ENCODE assay signal across 8 mouse cellular contexts in the genomic region with DNA sequence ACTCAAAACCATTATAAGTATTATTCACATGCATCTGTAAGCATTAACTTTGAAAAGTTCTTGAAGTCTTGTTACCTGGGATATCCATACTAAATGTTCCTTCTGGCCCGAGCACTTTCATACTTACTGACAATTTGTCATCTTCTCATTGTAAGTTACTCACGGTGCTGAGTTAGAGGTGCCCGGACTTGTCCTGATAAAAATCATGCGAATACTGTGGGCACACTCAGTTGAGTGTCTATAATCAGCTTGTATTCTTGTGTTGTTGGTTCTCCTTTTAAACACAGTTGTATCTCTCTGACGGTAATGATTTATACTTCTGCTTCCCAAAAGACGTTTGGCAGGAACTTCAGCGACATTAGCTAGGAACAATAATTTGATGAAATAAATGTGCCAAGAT. TPM values are rescaled to one million over a fixed set of nuclear protein-coding genes. Genes with fewer than 3 reads are reported as not detected.
DNase-seq lines count a peak whose midpoint lies in the region; ATAC-seq lines count a peak whose summit lies in the region.

No protein-coding gene starts in this region.

- WGBS in heart, embryonic 13.5 days = 67% methylated on average over 7 of the region's 7 CpGs
- 83% methylated on average over 7 of the region's 7 CpGs for WGBS in hindbrain, embryonic 12.5 days
- WGBS in midbrain, embryonic 11.5 days = 86% methylated on average over 7 of the region's 7 CpGs

- intact Hi-C loops in heart, postnatal 25 days (cut with DNase I) = loop anchor here (5.0 kb wide), 1 partner anchor 265 kb away; the partner anchor contains the start of gene Tmem168

- DNase-seq in heart, postnatal 25 days (ENCODE audit: low spot score) = no peak
- peak; percentile 6 for DNase-seq in brain, adult 2 months (ENCODE audit: low read depth, low spot score)
- DNase-seq in midbrain, embryonic 11.5 days (ENCODE audit: low spot score, missing footprints) = no peak
- DNase-seq in thymus, postnatal 14 days = no peak
- DNase-seq in left cerebral cortex, adult 8-10 months (ENCODE audit: low spot score in 2 of 2) = no peak
- no peak for DNase-seq in ovary, adult 18-20 months (ENCODE audit: low spot score)

- no peak overlapping the region for H3K27ac ChIP-seq in heart, embryonic 13.5 days (replicated peaks)
- H3K27ac ChIP-seq in hindbrain, embryonic 12.5 days = no peak overlapping the region
- H3K27ac ChIP-seq in midbrain, embryonic 11.5 days (ENCODE audit: low read depth, low read length) = no peak overlapping the region

- peak overlapping the region; percentile 69 for H3K4me2 ChIP-seq in heart, embryonic 13.5 days
- H3K4me2 ChIP-seq in hindbrain, embryonic 12.5 days (replicated peaks) = peak overlapping the region; percentile 52
- H3K4me2 ChIP-seq in midbrain, embryonic 11.5 days = peak overlapping the region; percentile 57

- peaks cover 13% of the 10 kb centered on the region for H3K4me1 ChIP-seq in heart, embryonic 13.5 days
- H3K4me1 ChIP-seq in hindbrain, embryonic 12.5 days = peaks cover 6% of the 10 kb centered on the region; the same call in 1 of the 2 replicates
- H3K4me1 ChIP-seq in midbrain, embryonic 11.5 days (ENCODE audit: control insufficient read depth, insufficient read depth, low read length) = no peaks in the 10 kb centered on the region; the same call in 1 of the 2 replicates

- no peaks in the 10 kb centered on the region for H3K27me3 ChIP-seq in heart, embryonic 13.5 days (replicated peaks)
- no peaks in the 10 kb centered on the region for H3K27me3 ChIP-seq in hindbrain, embryonic 12.5 days
- no peaks in the 10 kb centered on the region for H3K27me3 ChIP-seq in midbrain, embryonic 11.5 days (ENCODE audit: control insufficient read depth, insufficient read depth, low read length)

- H3K9me3 ChIP-seq in heart, embryonic 13.5 days = no peaks in the 10 kb centered on the region
- no peaks in the 10 kb centered on the region for H3K9me3 ChIP-seq in hindbrain, embryonic 12.5 days (replicated peaks)
- H3K9me3 ChIP-seq in midbrain, embryonic 11.5 days (ENCODE audit: control insufficient read depth, low read length) = no peaks in the 10 kb centered on the region

- ATAC-seq in heart, embryonic 13.5 days (ENCODE audit: extremely low read depth, insufficient number of reproducible peaks, low FRiP score, low TSS enrichment) = no peak
- ATAC-seq in hindbrain, embryonic 12.5 days (ENCODE audit: low FRiP score) = no peak
- ATAC-seq in midbrain, embryonic 11.5 days (ENCODE audit: low FRiP score) = no peak

- H3K9ac ChIP-seq in heart, embryonic 13.5 days = peak overlapping the region; percentile 89
- no peak overlapping the region for H3K9ac ChIP-seq in hindbrain, embryonic 12.5 days
- H3K9ac ChIP-seq in midbrain, embryonic 11.5 days (ENCODE audit: low read length) = no peak overlapping the region

- peak overlapping the region; percentile 78 for H3K4me3 ChIP-seq in heart, embryonic 13.5 days
- no peak overlapping the region for H3K4me3 ChIP-seq in hindbrain, embryonic 12.5 days
- no peak overlapping the region for H3K4me3 ChIP-seq in midbrain, embryonic 11.5 days (ENCODE audit: low read depth, low read length)

- peaks cover 17% of the 10 kb centered on the region for H3K36me3 ChIP-seq in heart, embryonic 13.5 days
- no peaks in the 10 kb centered on the region for H3K36me3 ChIP-seq in hindbrain, embryonic 12.5 days
- H3K36me3 ChIP-seq in midbrain, embryonic 11.5 days (ENCODE audit: control insufficient read depth, insufficient read depth, low read length) = no peaks in the 10 kb centered on the region

RNA-seq across cellular contexts. Expression of gene 2610001J05Rik, which starts 0.8 kb away (rescaled TPM):
- 113 and 129 TPM in 2 replicates for polyA plus RNA-seq in heart, embryonic 13.5 days (2015; fragmentation: Nextera tagmentation; extraction: Ambion mirVana)
- 10 to 100 TPM; 40.9 to 44.3 TPM for total RNA-seq in heart, postnatal 25 days (2021)
- 80.6 and 88.6 TPM in 2 replicates for polyA plus RNA-seq in hindbrain, embryonic 12.5 days (2016; fragmentation: Nextera tagmentation; extraction: Ambion mirVana)
- 96.1 and 97.6 TPM in 2 replicates for polyA plus RNA-seq in midbrain, embryonic 11.5 days (2014; fragmentation: Nextera tagmentation; extraction: Ambion mirVana)
- total RNA-seq in left cerebral cortex, adult 8-10 months (2022) = 10 to 100 TPM; 34.0 to 36.7 (median 35.2) TPM

RNA-seq across cellular contexts. Expression of gene Gpr85, which starts 32.3 kb away (rescaled TPM):
- 5.1 and 5.4 TPM in 2 replicates for polyA plus RNA-seq in heart, embryonic 13.5 days (2015; fragmentation: Nextera tagmentation; extraction: Ambion mirVana)
- total RNA-seq in heart, postnatal 25 days (2021) = under 1 TPM; 0.11 to 0.47 TPM
- 36.2 and 42.5 TPM in 2 replicates for polyA plus RNA-seq in hindbrain, embryonic 12.5 days (2016; fragmentation: Nextera tagmentation; extraction: Ambion mirVana)
- polyA plus RNA-seq in midbrain, embryonic 11.5 days (2014; fragmentation: Nextera tagmentation; extraction: Ambion mirVana) = 26.5 and 28.0 TPM in 2 replicates
- 10 to 100 TPM; 34.9 to 37.0 (median 35.9) TPM for total RNA-seq in left cerebral cortex, adult 8-10 months (2022)
